Mouse (Mus musculus) embryonic facial prominence, embryonic 14.5 days (tissue): ENCODE measurements around the gene Cul9. TPM values are rescaled to one million over a fixed set of nuclear protein-coding genes. Genes with fewer than 3 reads are reported as not detected.

Experiments used
- ATAC-seq: fragments of 200-750 bp; cut with Nextera tagmentation; 2 replicates; pipeline ENCODE4 v1.8.0; 2017; ENCODE audit warnings: low read depth, moderate number of reproducible peaks, moderate TSS enrichment
- DNase-seq: peaks from one replicate; pipeline ENCODE4 v3.0.0-alpha.2; 2015; ENCODE audit warnings: low spot score
- H3K27ac ChIP-seq: fragments of 300-500 bp; sonication (generic); replicated peaks from 2 replicates; pipeline ENCODE4 v1.5.1; 2014; ENCODE audit warnings: low read depth, mild to moderate bottlenecking, low read length, moderate library complexity
- H3K27me3 ChIP-seq: fragments of 300-500 bp; sonication (generic); replicated peaks from 2 replicates; pipeline ENCODE4 v1.6.1; 2014; ENCODE audit warnings: low read length; ENCODE audit not compliant: control insufficient read depth, insufficient read depth
- H3K36me3 ChIP-seq: fragments of 300-500 bp; sonication (generic); 2 replicates; pipeline ENCODE4 v1.6.1; 2014; ENCODE audit warnings: low read length, mixed read lengths; ENCODE audit not compliant: control insufficient read depth, insufficient read depth
- H3K4me1 ChIP-seq: fragments of 300-500 bp; sonication (generic); 2 replicates; pipeline ENCODE4 v1.6.1; 2014; ENCODE audit warnings: antibody characterized with exemption, low read length; ENCODE audit not compliant: control insufficient read depth, insufficient read depth
- H3K4me2 ChIP-seq: fragments of 300-500 bp; sonication (generic); 2 replicates; pipeline ENCODE4 v1.6.1; 2014; ENCODE audit warnings: low read depth, mild to moderate bottlenecking, low read length, moderate library complexity, mixed read lengths
- H3K4me3 ChIP-seq: fragments of 300-500 bp; sonication (generic); 2 replicates; pipeline ENCODE4 v1.5.1; 2014; ENCODE audit warnings: low read depth, mild to moderate bottlenecking, low read length
- H3K9ac ChIP-seq: fragments of 300-500 bp; sonication (generic); 2 replicates; pipeline ENCODE4 v1.6.1; 2014; ENCODE audit warnings: low read depth, mild to moderate bottlenecking, low read length, moderate library complexity, mixed read lengths
- H3K9me3 ChIP-seq: fragments of 300-500 bp; sonication (generic); 2 replicates; pipeline ENCODE4 v1.6.1; 2016; ENCODE audit warnings: low read length; ENCODE audit not compliant: control insufficient read depth
- WGBS: fragments of 180-500 bp; shearing (Covaris S2); extraction: QIAGEN DNeasy Blood & Tissue Kit; methylation state at CpG from one replicate; pipeline ENCODE4 v1.1.7; 2014; 5-methylcytosine and 5-hydroxymethylcytosine counted together
- polyA plus RNA-seq: library from polyadenylated mRNA; unstranded; fragments of >200 nt; fragmentation: Nextera tagmentation; extraction: Ambion mirVana; gene quantifications from 2 replicates; pipeline ENCODE4 v1.2.1, GENCODE M21; 2014

Gene Cul9
- polyA plus RNA-seq, 1 experiment from 2014 or later, result 5.5 TPM

- DNase-seq (no peak), ATAC-seq (no peak)
- Histone ChIP-seq H3K9me3 (no peaks in the 10 kb centered on the region), H3K36me3 (no peaks in the 10 kb centered on the region), H3K27me3 (peaks cover 63% of the 10 kb centered on the region), H3K27ac (no peak overlapping the region), H3K9ac (peak overlapping the region; percentile 58), H3K4me3 (peak overlapping the region; percentile 38), H3K4me1 (no peaks in the 10 kb centered on the region), H3K4me2 (peak overlapping the region; percentile 59)
- 6% methylated on average over 7 of the region's 22 CpGs for WGBS
Measured at GRCm38 (mm10) chr17:46486995-46487394, 59.2 kb downstream of the Cul9 start.

- WGBS, result 9% methylated on average over 6 of the region's 6 CpGs
- no peaks in the 10 kb centered on the region for H3K9me3 ChIP-seq
- ATAC-seq, result no peak
- no peak overlapping the region for H3K9ac ChIP-seq
- H3K27me3 ChIP-seq, result peaks cover 65% of the 10 kb centered on the region
- H3K36me3 ChIP-seq, result no peaks in the 10 kb centered on the region
- no peak for DNase-seq
- H3K27ac ChIP-seq, result no peak overlapping the region
- H3K4me2 ChIP-seq, result peak overlapping the region; percentile 53
- no peaks in the 10 kb centered on the region for H3K4me1 ChIP-seq
- H3K4me3 ChIP-seq, result no peak overlapping the region
Measured at GRCm38 (mm10) chr17:46484461-46484875, 61.7 kb downstream of the Cul9 start.

- ATAC-seq (no peak), DNase-seq (no peak)
- peak overlapping the region; percentile 23 for H3K4me3 ChIP-seq
- peaks cover 65% of the 10 kb centered on the region for H3K27me3 ChIP-seq
- H3K4me2 ChIP-seq, result peak overlapping the region; percentile 53
- no peak overlapping the region for H3K27ac ChIP-seq
- 0 out of 2 replicates have a peak overlapping the region, but pooled peaks have one; percentile 14 for H3K9ac ChIP-seq
- WGBS, result 1% methylated on average over 13 of the region's 13 CpGs
- no peaks in the 10 kb centered on the region for H3K4me1 ChIP-seq
- H3K36me3 ChIP-seq, result no peaks in the 10 kb centered on the region
- H3K9me3 ChIP-seq, result no peaks in the 10 kb centered on the region
Measured at GRCm38 (mm10) chr17:46484021-46484431, 62.2 kb downstream of the Cul9 start.

GRCm38 (mm10) chr17:46483561-46484001, 62.6 kb downstream of the Cul9 start:
- WGBS, result 1% methylated on average over 16 of the region's 16 CpGs
- Histone ChIP-seq H3K36me3 (no peaks in the 10 kb centered on the region), H3K4me1 (no peaks in the 10 kb centered on the region), H3K4me3 (peak overlapping the region; percentile 23), H3K27me3 (peaks cover 61% of the 10 kb centered on the region), H3K9ac (0 out of 2 replicates have a peak overlapping the region, but pooled peaks have one; percentile 14), H3K4me2 (peak overlapping the region; percentile 53), H3K27ac (no peak overlapping the region), H3K9me3 (no peaks in the 10 kb centered on the region)
- DNase-seq (peak; percentile 57), ATAC-seq (0 out of 2 replicates have a peak, but pooled peaks have one; percentile 19)

- Histone ChIP-seq H3K27ac (no peak overlapping the region), H3K27me3 (peaks cover 2% of the 10 kb centered on the region; the same call in 1 of the 2 replicates), H3K36me3 (no peaks in the 10 kb centered on the region), H3K9ac (no peak overlapping the region), H3K4me3 (no peak overlapping the region), H3K4me2 (no peak overlapping the region), H3K4me1 (no peaks in the 10 kb centered on the region), H3K9me3 (no peaks in the 10 kb centered on the region)
- DNase-seq, result no peak
- 87% methylated on average over 15 of the region's 15 CpGs for WGBS
- ATAC-seq, result no peak
Measured at GRCm38 (mm10) chr17:46477286-46477685, 68.9 kb downstream of the Cul9 start.

- no peaks in the 10 kb centered on the region for H3K4me1 ChIP-seq
- WGBS, result 60% methylated on average over 8 of the region's 8 CpGs
- ATAC-seq (no peak), DNase-seq (no peak)
- no peaks in the 10 kb centered on the region for H3K36me3 ChIP-seq
- no peak overlapping the region for H3K4me2 ChIP-seq
- no peak overlapping the region for H3K4me3 ChIP-seq
- no peaks in the 10 kb centered on the region for H3K9me3 ChIP-seq
- no peak overlapping the region for H3K27ac ChIP-seq
- no peaks in the 10 kb centered on the region; the same call in 1 of the 2 replicates for H3K27me3 ChIP-seq
- H3K9ac ChIP-seq, result no peak overlapping the region
Measured at GRCm38 (mm10) chr17:46476601-46477000, 69.6 kb downstream of the Cul9 start.

GRCm38 (mm10) chr17:46467830-46468229, 78.4 kb downstream of the Cul9 start:
- Histone ChIP-seq H3K4me1 (no peaks in the 10 kb centered on the region), H3K27me3 (no peaks in the 10 kb centered on the region), H3K27ac (no peak overlapping the region), H3K4me2 (no peak overlapping the region), H3K9ac (no peak overlapping the region), H3K9me3 (no peaks in the 10 kb centered on the region), H3K4me3 (no peak overlapping the region), H3K36me3 (no peaks in the 10 kb centered on the region)
- DNase-seq, result no peak
- 59% methylated on average over 9 of the region's 9 CpGs for WGBS
- ATAC-seq, result no peak

- peaks cover 45% of the 10 kb centered on the region for H3K27me3 ChIP-seq
- no peak for DNase-seq
- H3K36me3 ChIP-seq, result no peaks in the 10 kb centered on the region
- no peak overlapping the region for H3K9ac ChIP-seq
- no peak overlapping the region for H3K4me3 ChIP-seq
- no peaks in the 10 kb centered on the region for H3K9me3 ChIP-seq
- no peaks in the 10 kb centered on the region for H3K4me1 ChIP-seq
- no peak overlapping the region for H3K27ac ChIP-seq
- WGBS, result 85% methylated on average over 5 of the region's 5 CpGs
- no peak for ATAC-seq
- no peak overlapping the region for H3K4me2 ChIP-seq
Measured at GRCm38 (mm10) chr17:46462226-46462625, 84.0 kb downstream of the Cul9 start.

GRCm38 (mm10) chr17:46461347-46461746, 84.8 kb downstream of the Cul9 start:
- peak overlapping the region; percentile 35 for H3K4me3 ChIP-seq
- H3K36me3 ChIP-seq, result no peaks in the 10 kb centered on the region
- H3K27me3 ChIP-seq, result peaks cover 52% of the 10 kb centered on the region
- H3K4me1 ChIP-seq, result no peaks in the 10 kb centered on the region
- ATAC-seq (no peak), DNase-seq (no peak)
- H3K9me3 ChIP-seq, result no peaks in the 10 kb centered on the region
- WGBS, result 11% methylated on average over 8 of the region's 8 CpGs
- no peak overlapping the region for H3K27ac ChIP-seq
- H3K4me2 ChIP-seq, result peak overlapping the region; percentile 58
- H3K9ac ChIP-seq, result peak overlapping the region; percentile 54; the same call in 1 of the 2 replicates
